Mouse (Mus musculus): Measurements from ENCODE around the gene Igfbp4.

DNA sequence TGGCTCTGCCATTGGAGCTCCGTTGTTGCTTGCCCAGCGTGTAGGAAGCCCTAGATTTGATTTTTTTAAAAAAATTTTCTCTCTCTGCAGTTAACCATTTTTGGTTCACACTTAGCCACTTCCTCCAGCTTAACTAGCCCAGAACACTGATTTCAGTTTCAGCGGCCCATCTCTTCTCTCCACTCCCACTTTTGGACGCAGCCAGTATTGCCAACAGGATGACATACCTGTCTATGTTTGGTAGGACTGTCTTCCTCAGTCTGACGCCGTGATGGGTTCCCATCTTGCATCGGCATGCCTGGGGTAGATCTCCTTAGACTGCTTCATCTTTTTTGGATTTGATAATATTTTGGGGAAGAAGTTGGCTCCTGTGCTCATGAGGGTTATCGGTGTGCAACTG lies 49.3 kb downstream of the Igfbp4 start:
- TF ChIP-seq POLR2A (IDR thresholded peaks at IDR 0.05; ENCODE audit: borderline replicate concordance, extremely low read depth, insufficient read depth, insufficient read length, poor library complexity, severe bottlenecking): no peak
- no peak for TF ChIP-seq CTCF (IDR thresholded peaks at IDR 0.05; ENCODE audit: borderline replicate concordance, extremely low read depth, insufficient read depth, insufficient read length)
